Mouse (Mus musculus): ENCODE data around the gene Mutyh.
"Not testable (repeated sequence)": the region's sequence is repeated elsewhere in the genome, so short reads cannot be mapped to it uniquely, and the experiment has no call there.

The Mutyh gene

DNA sequence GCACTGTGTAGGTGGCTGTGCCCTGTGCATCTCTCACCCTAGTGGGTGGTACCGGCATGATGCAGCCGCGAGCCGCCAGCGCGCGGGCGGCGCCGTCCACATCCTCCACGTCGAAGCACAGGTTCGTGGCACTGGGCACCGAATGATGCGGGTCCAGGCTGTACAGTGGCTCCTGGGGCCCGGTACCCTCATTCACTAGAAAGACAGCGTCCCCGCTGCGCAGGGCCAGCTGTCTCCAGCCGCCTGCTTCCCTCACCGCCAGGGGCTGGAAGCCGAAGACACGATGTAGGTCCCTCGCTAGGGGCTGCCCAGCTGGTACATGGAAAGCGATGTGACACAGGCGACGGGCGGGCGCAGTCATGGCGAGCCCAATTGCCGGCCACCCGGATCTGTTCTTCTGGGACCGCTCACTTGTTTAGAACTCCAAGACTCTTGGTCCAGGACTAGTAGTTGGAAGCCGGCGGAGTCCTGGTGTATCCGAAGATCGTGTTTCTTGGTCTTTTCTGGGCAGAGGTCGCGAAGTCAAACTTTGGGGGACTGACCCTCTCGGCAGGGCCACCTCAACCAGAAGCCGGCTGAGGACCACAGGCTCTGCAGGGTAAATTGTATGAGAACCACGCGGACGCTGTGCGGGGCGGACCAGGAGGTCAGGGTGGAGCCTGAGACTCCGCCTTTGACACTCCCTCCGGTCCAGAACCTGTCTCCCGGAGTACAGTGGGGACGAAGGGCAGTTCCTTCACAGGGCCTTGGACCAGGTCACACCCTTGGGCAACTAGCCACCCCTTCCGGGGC, 13.6 kb downstream of the Mutyh start:
- peak; percentile 43 for DNase-seq (ENCODE audit: low spot score)

DNA sequence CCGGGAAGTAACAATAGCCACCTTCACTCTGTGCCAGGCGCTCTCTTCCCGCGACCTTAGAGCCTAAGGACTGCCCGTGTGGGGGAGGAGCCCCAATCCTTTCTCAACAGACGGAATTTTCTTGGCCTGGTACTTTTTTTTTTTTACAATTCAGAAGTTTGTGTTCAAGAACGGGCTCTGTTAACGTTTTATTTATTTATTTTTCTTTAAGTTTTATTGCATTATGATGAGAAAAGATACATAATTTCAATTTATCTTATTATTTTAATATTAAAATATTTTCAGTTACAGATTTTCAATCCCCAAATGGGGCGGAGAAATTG, 14.1 kb downstream of the Mutyh start, which contains the start of gene Hpdl:
Gene Hpdl, minus strand, starts transcription at position 14 of the 323 bp plus-strand sequence.
- DNase-seq (ENCODE audit: low spot score) = no peak

DNA sequence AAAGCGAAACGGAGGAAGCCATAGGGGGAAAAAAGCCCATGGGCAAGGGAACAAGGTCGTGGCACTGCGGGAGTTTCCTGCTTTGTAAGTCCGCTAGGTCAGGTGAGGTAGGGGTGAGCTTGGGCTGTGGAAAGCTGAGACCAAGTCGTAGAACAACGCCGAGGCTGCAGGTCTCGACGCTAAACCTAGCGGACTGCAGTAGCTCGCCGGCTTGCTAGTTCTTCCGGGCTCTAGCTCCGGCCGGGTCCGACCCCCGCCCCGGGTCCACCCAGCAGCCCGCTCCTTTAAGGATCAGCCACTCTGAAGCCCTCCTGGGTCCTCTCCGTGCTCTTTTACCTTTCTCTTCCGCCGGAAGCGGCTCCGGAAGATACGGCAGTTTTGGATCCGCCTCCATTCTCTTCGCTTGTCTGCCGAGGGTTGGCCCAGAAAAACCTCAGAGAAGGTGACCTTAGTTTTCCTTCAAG, 17.1 kb downstream of the Mutyh start:
- DNase-seq (ENCODE audit: low spot score) = peak; percentile 75

DNA sequence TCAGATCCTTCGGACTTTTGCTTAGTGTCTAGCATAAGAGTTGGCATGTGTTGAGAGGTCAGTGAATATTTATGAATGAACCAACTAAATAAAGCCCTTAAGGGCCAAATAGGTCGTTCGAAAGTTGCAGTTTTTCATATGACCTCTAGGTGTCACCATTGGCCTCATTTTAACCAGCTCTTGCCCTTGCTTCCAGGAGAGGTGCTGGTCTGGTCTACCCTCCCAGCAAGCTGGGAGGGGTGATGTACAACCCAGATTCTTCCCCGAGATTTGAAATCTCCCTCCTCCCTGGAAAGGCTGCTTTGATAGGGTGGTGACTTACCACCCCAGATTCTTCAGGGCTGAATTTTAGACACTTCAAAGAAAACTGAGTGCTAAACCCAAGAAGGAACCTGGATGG, 20.3 kb downstream of the Mutyh start:
- DNase-seq (ENCODE audit: low spot score) = peak; percentile 58

DNA sequence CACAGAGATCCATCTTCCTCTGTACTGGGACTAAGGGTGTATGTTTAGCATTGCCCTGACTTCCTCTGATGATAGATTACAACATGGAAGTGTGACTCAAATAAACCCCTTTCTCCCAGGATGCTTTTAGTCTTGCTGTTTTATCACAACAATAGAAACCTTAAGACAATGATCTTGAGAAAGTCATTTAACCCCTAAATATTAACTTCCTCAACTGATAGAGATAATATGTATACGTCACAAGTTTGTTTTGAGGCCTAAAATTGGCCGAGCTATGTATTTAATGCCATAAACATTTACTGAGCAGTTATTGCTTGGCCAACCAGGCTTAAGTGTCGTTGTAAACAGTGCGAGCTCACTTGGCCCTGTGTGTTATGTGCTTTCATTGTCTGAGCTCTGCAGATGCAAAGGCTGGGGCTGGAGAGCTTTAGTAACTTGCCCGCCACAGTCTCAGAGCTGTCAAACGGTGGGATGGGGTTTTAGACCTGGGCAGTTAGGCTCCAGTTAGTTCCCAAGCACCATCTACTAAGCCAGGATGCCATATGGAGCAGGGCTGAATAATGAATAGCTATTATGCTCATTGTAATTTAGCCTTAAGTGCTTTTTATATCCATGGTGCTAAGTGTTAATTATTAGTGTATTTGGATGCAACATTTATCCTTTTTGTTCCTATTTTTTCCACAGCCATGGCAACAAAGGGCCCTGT, 22.0 kb downstream of the Mutyh start:
- DNase-seq (ENCODE audit: low spot score) = no peak

DNA sequence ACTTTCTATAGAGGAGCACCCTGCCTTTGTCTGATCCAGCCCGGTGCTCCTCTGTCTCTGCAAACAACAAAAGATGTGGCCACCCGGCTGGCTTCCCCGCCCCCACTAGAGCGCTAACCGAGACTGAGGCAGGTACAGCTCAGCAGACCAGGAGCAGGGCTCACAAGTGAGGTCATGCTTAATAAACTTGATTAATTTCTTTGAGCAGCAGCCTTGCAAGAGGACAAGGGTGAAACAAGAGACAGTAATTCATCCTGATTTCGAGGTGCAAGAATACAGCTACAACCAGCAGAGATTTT, 22.5 kb downstream of the Mutyh start:
- DNase-seq (ENCODE audit: low spot score) = no peak

DNA sequence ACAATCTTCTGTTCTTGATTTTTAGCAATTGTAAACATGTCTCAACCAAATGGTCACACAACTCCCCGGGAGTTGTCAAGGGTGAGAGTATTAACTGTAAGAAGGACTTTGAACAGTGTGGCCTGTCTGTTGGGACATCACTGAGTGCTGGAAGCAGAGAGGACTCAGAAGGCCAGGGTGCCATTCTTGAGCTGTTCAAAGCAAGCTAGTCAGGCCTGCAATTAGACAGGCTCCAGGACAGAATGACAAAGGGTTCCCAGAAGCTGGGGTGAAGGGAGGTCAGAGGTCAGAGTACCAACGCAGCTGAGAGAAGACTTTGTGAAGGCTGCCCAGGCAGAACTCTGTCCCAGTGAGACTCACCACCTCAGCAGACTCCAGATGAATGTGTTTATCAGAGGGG, 31.5 kb downstream of the Mutyh start:
- DNase-seq (ENCODE audit: low spot score) = no peak

DNA sequence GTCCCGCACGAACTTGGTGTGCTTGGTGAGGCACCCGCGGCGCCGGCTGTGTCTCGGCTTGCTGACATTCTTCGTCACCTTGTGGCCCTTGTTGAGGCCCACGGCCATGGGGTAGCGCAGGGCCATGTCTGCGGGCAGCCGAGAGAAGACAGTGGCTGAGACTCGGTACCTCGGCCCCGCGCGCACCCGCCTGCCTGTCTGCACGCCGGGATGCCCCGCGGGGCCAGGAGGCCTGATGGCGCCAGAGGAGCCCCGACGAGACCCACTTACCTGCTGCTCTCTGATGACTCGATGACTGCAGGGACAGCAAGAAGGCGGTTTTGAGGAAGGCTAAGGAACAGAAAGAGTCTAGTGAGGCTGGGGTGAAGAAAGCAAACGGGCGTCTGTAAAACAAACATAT, 32.6 kb downstream of the Mutyh start:
- not testable (repeated sequence) for DNase-seq (ENCODE audit: low spot score)

DNA sequence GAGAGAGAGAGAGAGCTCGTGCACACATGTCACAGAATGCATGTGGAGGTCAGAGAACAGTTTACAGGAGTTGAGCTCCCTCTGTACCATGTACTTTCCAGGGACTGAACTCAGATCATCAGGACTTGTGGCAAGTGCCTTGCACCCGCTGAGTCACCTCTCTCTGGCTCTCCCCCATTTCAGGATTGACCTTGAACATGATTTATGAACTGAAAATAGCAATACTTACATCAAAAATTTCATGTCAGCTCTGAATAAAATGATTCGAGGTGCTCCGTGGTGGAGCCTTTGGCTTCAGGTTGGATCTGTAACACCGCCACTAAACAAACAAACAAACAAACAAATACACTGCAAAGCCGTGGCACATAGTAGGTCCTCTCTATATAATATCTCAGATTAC, 33.3 kb downstream of the Mutyh start:
- DNase-seq (ENCODE audit: low spot score) = no peak

DNA sequence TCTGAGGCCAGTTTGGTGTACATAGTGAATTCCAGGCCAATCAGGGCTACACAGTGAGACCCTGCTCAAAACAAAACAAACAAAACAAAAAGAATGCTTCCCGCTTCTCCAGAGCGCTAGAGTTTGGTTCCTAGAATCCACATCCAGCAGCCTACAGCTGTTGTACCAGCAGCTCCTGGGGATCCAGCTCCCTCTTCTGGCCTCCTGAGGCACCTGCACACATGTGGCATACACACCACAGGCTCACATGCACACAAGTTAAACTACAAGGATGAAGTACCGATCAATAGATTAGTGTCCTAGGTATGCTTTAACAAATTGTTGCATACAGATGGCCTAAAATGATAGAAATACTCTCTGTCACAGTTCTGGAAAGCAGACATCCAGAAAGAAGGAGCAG, 36.8 kb downstream of the Mutyh start:
- no peak for DNase-seq (ENCODE audit: low spot score)

DNA sequence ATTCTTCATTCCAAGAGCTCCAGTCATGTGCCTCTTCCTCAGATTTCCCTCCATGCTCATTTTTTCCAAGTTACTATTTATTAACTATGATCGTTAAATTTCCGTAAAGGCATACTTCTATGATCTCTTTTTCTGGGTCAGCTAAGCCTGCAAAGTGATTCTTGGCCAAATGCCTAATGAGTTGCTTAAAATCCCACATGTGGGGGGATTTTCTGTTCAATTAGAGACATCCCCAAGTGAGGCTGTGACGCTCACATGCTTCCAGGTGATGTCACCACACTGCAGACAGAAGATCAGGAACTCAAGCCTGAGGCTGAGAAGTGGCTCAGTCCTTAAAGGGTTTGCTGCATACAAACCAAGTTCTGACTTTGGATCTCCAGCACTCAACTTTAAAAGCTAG, 42.4 kb downstream of the Mutyh start:
- no peak for DNase-seq (ENCODE audit: low spot score)

DNA sequence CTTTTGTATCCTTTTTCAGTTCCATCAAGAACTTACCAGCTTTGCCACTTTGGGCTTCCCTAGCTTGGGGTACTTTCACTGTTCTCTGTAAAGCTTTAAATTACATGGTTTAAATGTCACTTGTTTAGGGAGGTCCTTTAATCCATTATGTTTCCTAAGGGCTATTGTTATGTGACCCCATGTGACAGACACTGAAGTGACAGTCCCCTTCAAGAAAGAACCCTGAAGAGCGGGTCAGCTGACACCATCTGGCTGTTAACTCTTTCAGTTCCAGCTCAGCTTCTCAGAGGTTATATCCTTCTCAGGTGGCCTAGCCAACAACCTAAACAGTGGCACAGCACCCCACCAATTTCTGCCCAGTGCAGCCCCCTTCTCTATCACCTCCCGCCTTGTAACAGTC, 46.8 kb downstream of the Mutyh start:
- no peak for DNase-seq (ENCODE audit: low spot score)

DNA sequence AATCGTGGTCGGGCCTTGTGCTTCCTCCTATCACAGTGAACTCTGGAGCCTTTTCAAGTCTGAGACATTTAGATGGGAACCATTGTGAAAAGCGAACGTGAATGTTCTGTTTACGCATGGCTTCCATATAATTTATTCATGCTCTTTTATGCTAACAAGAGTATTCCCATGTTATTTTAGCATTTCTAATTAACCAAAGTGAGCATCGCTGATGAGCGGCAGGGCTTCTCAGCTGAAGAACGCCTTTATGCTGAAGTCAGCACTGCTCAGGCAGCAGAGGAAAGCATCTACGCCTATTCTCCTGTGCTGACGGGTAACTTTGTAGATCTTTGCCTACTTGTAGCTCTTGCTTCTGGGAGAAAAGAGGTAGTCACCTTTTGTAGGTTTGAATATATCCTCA, 49.7 kb downstream of the Mutyh start:
- DNase-seq (ENCODE audit: low spot score) = no peak

DNA sequence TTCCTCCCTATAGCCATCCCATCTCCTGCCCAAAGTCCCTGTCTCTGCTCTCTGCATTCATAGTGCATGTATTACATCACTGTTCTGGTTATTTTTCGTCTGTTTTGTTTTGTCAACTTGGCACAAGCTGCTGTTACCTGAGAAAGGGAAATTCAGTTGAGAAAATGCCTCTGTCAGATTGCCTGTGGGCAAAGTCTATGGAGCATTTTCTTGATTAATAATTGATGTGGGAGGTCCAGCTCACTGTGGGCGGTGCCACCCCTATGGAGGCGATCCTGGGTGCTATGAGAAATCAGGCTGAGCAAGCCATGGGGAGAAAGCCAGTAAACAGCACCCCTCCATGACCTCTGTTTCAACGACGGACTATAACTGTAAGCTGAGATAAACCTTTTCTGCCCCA, 52.2 kb downstream of the Mutyh start:
- DNase-seq (ENCODE audit: low spot score) = no peak

DNA sequence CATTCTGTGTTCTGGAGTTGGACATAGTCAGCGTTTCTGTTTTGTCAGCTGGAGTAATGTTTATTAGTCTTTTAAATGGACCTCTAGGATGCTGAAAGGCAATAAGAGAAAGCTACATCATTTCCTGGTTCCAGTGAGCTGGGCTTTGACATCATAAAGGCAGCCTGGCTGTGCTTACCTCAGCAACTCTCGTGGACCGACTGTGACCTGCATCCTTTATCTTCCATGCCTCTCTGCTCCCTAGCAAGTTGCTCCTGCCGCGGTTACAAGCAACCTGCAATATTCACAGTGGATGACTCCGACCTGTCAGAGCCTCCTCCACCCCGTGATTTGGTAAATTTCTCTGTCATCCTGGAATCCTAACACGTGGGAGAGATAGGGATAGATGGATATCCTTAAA, 54.5 kb downstream of the Mutyh start:
- DNase-seq (ENCODE audit: low spot score) = no peak
